Mouse (Mus musculus): ENCODE data around the gene 5330417C22Rik.

DNA sequence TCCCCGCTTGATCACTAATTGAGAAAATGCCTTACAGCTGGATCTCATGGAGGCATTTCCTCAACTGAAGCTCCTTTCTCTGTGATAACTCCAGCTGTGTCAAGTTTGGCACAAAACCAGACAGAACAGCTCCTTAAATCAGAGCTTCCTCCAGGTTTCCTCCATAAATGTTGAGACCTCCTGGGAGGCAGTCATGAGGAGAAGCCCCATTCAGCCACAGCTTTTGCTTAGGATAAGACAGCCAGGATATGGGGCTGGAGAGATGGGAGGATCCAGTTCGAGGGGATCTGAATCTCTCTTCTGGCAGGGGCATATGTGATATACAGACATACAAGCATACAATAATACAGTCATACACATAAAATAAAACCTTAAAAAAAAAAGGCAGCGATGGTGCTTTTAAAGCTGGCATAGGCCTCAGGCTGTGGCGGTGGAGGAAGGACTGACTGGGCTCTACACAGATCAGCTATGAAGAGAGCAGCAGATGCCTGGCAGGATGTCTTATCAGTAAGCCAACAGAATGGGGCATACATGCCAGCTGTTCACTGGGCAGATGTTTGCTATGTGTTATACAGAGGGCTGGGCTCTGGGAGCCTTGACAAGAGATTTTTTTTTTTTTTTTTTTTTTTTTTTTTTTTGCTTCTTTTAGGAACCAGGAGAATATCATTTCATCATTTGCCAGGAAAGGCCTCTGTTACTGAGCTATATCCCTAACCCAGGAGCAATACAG, 27.4 kb downstream of the 5330417C22Rik start:
- TF ChIP-seq CTCF (IDR thresholded peaks at IDR 0.05; ENCODE audit: low read depth) (no peak), EP300 (IDR thresholded peaks at IDR 0.05; ENCODE audit: low read depth) (peak; percentile 63)
